Mouse (Mus musculus) erythroid progenitor cell, adult 5-6 weeks (primary cell): ENCODE measurements around the gene Rpp40. TPM values are rescaled to one million over a fixed set of nuclear protein-coding genes. Genes with fewer than 3 reads are reported as not detected.
A peak's percentile ranks its signal among the peaks of the same experiment; 100 is the strongest.

Experiments
- ATAC-seq: replicated peaks from 2 replicates; pipeline ENCODE4 v1.8.0; 2016; ENCODE audit warnings: moderate number of reproducible peaks, mild to moderate bottlenecking, moderate TSS enrichment, inconsistent platforms; ENCODE audit not compliant: poor library complexity, low FRiP score, severe bottlenecking
- total RNA-seq, 2 experiments: library from RNA; stranded (forward) in 1 of 2; stranded (reverse) in 1 of 2; fragments of 150-400 nt in 1 of 2; fragments of 186-747, 209-891 nt in 1 of 2; gene quantifications; 2 replicates each; pipeline versions ENCODE4 v1.2.3 to v1.2.4; 2015 to 2017; ENCODE audit warnings: low replicate concordance in 2 of 2

Gene Rpp40
- total RNA-seq (2015; ENCODE audit: low replicate concordance) = 6.1 and 10.9 TPM in 2 replicates
- total RNA-seq (2017; ENCODE audit: low replicate concordance) = 7.3 TPM in 1 of 2 replicates, not detected in the other

DNA sequence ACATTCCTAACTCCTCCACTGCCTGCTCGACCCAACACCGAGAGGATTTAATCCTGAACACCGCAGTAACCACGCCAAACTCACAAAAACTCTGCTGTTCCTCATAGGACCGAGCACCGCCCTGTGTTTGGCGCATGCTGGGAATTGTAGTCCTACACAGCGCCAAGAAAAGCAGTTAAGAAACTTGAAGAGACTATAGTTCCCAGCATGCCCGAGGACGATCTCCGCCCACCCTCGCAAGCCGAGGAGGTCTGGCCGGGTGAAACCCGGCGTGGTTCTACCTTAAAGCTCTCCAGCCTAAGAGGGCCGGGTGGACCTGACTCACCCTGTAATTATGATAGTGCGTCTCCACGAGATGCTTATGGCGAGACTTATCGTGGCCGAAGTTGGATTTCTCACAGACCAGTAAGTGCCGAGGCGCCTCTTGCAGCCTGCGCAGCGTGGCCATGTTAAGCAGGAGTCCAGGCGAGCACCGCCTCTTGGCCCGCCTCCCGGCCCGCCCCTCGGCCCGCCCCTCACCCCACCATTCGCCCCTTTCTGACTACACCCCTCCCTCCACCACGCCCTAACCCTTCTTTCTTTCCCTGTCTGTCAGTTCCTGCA lies at the start of gene Rpp40:
Gene Rpp40 (minus strand): TSS at position 481 of the 603 bp plus-strand sequence.
- ATAC-seq = peak; percentile 99

DNA sequence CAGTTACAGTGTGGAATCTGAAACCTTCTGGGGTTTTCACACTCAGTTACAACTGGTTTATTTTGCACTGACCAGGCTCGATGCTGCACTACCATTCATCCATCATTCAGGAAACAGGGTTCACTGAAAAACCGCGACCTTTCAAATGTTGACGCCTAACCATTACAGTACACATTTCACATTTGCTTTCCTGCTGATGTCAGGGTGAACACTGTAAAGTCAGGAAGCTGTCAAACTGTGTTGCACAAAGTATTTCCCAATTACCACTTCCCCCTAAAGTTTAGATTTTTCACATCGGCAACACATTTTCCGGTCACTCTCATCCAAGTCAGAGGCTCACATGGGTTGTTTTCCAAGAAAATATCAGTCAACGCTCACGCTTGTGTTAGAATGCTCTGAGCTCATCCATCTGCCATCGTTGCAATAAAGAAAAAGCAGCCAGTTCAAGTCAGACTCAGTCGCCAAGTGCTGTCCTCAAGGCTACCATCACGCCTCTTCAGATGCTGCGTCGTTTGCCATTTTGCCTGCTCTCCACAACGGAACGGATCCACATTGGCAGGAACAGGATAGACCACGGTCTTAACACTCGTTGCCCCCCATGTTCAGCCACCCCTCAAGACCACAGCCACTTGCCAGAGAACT lies 43.8 kb upstream of the Rpp40 start:
- ATAC-seq = no peak

DNA sequence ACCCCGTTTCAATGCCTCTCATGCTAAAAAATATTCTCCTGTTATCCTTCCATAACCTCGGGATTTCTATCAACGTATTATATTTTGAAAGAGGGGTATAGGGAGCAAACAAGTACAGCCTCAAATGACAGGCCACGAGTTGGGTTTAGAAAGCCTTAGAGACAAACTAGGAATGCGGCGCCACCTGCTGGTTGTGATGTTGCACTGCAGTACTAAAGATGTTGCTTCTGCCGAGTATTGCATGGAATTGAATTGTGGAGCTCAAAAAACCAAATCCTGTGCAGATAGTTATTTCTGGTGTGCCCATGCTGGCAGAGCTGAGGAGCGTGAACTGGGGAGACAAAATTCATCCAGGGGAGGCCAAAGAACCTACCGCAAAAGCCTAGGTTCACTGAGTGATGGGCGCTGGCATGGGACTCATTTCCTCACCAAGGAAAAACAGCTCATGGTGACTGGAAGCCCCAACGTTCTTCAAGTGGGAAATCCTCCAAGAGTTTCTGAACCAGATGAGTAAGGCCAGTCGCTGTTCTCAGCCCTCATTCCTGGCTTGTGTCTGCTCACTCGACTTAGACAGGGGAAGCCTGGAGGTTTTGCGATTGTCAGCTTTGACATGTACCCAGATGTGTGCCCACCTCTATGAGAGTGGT lies 41.3 kb upstream of the Rpp40 start:
- peak; percentile 76 for ATAC-seq

DNA sequence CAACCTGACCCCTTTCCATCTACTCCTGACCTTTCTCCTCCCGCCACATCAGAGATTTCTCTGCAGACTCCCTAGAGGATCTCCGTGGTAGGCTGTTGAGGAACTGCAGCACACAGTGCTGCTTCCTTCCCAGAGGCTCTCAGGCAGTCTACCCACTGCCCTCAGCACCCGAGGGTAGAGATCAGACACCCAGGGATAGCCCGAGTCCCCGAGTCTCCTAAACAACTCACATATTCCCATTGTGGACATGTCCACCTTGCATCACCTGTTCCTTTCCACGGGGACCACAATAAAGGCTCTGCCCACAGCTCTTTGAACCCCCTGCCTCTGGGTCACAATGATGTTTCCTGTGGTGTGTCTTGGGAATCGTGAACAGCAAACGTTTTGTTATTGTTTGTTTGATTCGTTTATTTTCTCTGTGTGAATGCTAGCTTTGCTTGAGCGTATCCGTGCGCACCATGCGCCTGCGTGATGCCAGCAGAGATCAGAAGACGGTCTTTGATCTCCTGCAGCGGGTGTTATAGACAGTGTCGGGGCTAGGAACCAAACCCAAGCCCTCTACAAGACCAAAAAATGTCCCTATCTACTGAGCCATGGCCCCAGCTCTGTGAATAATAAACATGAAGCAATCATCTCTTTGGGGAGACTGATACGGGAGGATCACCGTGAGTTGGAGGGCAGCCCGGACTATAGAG lies 40.6 kb upstream of the Rpp40 start:
- no peak for ATAC-seq

DNA sequence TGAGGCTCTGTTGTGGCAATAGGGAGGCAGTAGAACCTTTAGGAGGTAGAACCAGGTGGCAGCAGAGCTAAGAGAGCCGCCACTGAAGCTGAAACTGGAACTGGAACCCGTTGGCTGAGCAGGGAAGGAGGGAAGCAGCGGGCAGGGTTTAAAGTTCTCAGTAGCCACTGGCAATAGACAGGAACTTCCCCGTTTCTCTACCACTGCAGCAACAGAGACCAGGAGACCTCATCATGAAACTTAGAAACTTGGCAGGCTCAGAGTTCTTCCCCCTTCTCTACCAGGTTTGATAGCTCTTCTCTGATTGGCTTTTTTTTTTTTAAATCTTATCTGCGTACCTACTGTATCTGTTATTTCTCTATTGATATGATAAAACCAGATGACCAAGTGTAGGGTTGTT lies 34.8 kb upstream of the Rpp40 start:
- ATAC-seq = no peak

DNA sequence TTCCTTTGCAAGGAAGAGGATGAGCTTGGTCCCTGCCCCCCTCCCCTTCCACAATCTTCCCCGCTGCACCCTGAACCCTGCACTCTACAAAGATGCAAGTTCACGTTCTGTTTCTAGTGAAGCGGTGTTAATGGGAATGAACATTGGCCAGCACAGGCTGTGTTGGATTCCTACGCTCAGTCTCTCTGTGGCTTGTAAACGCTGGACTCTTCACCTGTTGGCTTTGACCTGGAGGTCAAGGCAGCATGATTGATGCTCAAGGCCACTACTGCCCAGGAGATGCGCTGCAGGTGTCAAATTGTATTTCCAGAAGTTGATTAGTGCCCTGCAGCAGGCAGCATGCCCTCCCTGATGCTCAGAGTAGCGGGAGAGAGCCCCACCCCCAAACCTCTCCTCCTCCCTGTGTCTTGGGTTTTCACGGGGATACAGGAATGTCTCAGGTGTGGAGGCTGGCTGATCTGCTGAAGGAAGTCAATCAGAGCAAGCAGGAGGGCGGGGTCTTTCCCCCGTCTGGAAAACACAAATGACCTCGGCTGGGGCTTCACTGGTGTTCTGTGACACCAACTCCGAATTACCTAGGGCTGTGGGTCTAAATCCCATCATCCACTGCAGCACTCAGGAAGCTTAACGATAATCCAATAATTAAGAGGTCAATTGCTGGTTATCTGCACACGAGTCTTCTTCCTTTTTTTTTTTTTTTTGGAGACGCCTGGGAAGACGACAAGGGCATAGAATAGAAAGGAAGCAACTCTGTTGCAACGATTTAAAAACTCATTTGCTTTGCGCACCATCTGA lies 33.9 kb upstream of the Rpp40 start:
- no peak for ATAC-seq

DNA sequence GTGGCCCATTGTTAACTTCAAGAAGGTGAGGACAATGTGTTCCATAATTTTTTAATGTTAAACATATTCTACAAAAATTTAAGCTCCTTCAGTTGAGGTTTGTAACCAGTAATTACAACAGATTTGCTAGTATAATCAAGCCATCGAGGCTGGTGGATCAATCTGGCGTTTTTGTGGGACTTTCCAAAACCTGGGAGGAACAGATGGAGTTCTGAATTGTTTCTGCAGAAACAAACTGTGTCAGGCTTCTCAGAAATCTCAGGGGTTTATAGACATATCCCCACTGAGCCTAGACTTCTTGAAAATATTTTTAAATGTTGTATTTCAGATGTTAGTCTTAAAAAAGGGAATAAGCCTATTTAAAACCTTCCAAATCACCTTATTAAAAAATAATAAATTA lies 31.8 kb upstream of the Rpp40 start:
- ATAC-seq = no peak

DNA sequence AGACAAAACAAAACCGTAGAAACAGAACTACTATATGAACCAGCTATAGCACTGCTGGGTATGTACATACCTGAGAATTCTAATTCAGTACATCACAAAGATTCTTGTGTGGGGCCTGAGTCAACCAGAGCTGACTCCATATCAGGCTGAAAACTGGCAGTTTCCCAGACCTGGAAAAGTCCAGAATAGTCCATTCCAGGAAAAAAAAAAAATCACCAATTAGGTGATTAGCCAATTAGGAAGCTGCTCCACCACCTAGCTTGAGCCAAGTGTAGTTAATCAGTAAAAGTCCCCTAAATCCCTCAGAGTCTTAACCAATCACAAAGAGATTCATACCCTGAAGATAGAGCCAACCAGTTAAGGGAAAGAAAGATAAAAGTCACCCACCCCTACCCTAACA lies 5.3 kb upstream of the Rpp40 start:
- ATAC-seq = no peak

DNA sequence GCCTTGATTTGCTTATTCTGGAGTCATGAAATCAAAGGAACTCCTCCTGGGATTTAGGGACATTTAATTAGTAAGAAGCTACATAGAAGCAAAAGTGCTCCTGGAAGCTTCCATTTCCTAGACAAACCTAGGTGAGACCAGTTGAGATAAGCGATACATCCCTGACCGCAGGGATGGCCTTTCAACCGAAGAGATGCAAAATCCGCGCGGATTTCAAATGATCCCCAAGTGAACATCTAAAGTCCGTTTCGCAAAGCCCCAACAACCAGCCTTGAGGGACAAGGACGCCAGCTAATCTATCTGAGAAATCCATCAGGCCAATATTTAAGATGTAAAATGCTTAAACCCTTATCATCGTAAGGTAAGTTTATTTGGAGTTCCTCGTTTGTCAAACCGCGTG lies 781 bp downstream of the Rpp40 start:
- no peak for ATAC-seq

DNA sequence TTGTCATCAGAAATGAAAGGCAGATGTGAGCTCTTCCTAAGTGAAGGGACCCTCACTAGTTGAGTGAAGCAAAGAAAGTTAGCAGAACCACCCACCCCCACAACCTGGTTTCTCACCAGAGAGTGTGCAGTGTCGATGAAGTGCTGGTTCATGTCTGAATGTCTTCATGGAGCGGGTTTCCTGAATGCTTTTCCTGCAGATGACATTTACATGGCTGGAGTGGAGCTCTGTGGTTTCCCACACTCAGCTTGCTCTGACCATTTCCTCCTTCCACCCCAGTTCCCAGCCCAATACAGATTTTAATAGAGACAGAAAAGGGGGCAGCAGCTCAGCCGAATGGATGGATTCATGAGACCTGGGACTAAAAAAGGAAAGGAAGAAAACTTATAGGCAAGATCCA lies 13.3 kb downstream of the Rpp40 start:
- no peak for ATAC-seq

DNA sequence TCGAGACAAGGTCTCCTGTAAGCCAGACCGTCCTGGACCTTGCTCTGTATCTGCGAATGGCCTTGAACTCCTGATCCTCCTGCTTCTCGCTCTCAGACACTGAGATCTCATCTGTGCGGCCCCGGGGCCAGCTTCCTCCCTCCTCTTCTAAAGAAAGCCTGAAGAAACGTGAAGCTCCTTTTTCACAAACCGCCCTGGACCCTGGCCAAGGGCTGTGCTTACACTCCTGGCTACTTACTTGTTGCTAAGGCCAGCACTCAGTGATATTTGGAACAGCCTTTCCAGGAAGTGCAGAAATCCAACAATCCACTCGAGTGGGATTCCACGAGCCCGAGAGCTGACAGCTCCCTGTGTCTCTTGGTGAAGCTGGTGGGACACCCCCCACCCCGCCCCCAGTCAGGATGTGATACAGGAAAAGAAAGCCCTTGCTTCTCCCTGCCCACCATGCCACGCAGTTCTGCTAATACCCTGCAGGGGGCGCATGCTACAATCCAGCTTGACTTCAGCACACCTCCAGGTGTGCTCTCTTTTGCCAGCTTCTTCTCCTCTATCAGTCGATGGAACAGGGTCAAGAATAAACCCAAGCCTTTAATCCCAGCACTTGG lies 19.9 kb downstream of the Rpp40 start:
- ATAC-seq = peak; percentile 52; the same call in 1 of the 2 replicates

DNA sequence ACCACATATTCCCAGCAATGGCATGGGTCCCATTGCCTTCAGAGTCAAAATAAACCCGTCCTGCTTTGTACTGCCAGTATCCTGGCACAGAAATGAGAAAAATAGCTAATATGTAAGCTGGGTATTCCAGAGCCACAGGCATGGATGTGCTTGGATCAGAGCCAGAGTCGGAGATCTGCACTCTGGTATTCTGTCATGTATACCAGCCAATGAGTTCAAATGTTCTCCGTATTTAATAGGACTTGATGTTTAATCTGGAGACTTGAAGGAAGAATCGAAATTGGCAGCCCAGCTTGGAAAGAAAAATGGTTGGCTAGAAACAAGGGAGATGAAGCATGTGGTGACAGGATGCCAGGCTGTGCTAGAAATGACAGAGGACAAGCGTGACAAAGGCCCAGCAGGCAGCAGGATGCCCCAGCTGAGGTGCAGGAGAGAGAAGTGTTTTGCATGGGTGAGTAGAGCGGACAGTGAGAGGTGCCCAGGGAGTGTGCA lies 25.6 kb downstream of the Rpp40 start:
- no peak for ATAC-seq

DNA sequence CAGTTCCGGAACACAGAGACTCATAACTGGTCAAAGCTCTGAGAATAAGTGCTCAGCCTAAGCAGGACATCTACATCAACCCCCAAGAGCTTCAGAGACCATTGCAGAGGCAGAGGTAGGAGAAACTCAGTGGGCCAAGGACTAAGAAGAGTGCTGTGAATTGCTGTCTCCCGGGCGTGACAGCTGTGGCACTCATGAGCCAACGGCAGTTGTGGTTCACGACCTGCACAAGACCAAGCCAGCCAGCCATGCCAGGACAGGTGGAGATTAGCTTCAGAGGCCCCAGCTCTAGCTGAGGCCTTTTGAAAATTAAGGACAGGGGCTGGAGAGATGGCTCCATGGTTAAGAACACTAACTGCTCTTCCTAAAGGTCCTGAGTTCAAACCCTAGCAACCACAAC lies 26.6 kb downstream of the Rpp40 start:
- no peak for ATAC-seq

DNA sequence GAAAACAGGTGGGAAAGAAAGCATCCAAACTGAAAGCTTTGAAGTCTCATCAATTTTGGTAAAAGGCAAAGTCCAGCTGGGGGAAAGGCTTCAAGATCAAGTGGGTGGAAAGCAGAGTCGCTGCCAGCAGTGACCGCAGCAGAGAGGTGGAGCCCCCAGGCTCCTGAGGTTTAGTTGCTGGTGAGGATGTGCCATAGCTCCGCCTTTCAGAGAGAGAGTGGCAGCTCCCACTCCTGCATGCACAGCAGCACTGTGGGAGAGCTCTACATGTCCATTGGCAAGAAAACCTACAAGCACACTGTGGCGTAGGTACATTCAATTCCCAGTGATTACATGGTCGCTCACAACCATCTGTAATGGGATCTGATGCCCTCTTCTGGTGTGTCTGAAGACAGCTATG lies 27.1 kb downstream of the Rpp40 start:
- no peak for ATAC-seq

DNA sequence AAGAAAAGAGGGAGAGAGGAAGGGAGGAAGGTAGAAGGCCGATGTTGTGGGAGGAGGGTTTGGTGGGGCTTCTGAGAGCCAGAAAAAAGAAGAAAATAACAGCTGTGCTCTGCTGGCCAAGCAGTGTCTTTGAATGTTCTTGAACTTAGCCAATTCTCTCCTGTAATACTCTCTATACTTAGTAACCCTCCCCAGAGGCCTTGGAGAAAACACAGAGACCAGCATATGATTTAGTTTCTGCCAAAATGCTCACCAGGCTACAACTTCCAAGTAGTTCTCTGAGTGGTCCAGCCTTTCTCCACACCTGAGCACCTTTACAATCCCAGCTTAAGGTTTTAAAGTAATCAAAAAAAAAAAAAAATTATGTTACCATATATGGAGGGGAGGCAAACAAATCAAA lies 27.9 kb downstream of the Rpp40 start:
- no peak for ATAC-seq

DNA sequence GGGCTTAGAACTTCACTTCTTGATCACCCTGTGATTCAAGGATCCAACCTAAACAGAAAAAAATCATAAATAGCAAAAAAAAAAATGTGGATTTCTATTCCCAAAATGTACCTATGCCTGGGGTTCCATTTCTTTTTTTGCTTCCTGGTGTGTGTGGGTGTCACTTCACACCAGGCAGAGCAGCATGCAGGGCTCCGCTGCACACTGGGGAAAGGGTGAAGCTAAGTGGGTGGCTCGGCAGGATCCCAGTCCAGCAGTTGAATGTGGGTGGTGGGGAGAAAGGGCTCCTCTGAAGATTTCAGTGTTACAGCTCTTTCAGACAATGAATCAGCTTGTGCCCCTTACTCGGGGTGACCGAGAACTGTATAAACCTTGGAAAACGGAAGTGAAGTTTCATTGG lies 30.8 kb downstream of the Rpp40 start:
- no peak for ATAC-seq

DNA sequence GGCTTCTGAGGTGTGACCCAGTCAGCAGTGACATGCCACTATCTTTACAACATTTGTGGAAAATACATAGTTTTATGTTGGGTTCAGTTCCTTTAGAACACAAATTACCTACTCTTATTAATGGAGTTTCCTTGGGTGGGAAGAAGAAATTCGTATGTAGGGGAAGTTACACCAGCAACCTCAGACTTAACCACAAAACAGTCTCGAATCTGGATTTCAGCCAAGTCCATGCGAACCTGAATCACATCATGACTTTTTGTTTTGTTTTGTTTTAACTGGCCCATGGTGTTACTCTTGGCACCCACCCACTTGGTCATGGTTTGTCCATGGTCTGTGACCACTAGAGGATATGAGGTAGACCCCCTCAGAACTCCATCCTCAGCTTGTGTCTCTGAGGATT lies 35.1 kb downstream of the Rpp40 start:
- no peak for ATAC-seq

DNA sequence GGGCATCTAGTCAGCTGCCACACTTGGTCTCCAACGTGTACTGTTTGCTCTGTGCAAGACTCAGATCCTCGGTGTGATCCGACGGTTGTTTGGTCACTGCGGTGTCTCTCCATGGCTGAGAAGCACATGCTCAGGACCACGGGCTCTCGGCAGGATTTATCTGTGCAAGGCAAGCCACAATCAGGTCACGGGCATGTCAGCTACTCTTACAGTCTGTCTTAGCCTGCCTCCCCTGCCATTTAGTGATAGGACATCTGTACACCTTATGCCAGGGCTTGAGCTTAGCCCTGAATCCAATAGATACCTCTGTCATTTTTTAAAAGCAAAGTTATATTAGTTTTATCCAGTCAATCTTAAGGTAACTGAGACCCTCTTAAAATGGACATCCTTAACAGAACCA lies 35.5 kb downstream of the Rpp40 start:
- ATAC-seq = no peak

DNA sequence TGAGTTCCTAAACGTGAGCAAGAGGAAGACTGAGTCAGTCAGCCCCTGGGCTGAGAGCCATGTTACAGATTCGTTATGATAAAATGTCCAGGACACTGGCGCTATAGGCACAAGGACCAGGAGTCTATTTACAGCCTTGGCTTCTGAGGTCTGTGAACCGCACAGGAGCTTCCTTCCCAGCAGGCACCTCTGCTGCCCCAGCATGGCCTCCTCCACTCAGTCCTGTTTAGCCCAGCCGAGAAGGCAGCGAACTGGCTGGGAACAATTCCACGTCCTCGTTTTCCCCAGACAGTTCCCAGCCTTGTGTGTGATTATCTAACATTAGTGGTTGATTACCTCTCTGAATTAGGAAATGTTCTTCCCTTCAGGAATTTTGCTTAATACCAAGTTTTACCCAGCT lies 45.2 kb downstream of the Rpp40 start:
- ATAC-seq = no peak
